Mouse (Mus musculus) CH12.LX (cell line): ENCODE measurements at regions not wholly inside any gene's neighbourhood (a gene's known extent, or its start where the extent isn't known, plus 50 kb on each side); places are given as distances from the start of the nearest gene placed in this dataset.

Source experiments
- DNase-seq: peaks from one replicate; pipeline ENCODE4 v3.0.0-alpha.2; 2013; ENCODE audit errors: extremely low read depth
- H3K27ac ChIP-seq: 2 replicates; pipeline ENCODE4 v1.5.1; 2012; ENCODE audit warnings: low read depth, mild to moderate bottlenecking, control low read depth, moderate library complexity; ENCODE audit not compliant: insufficient read depth
- H3K27me3 ChIP-seq: replicated peaks from 2 replicates; pipeline ENCODE3; 2012; ENCODE audit warnings: inconsistent platforms
- H3K36me3 ChIP-seq, 2 experiments: replicated peaks in 1 of 2; 2 replicates each; pipeline versions ENCODE3 to v1.6.1; 2012; ENCODE audit warnings: inconsistent platforms in 1 of 2, low read length in 1 of 2, mild to moderate bottlenecking in 1 of 2, mixed read lengths in 1 of 2, moderate library complexity in 1 of 2; ENCODE audit not compliant: control insufficient read depth in 1 of 2, insufficient read depth in 1 of 2
- H3K4me1 ChIP-seq, 2 experiments: 2 replicates each; pipeline ENCODE4 v1.6.1; 2012; ENCODE audit warnings: inconsistent platforms in 1 of 2, moderate library complexity in 1 of 2; ENCODE audit not compliant: insufficient read depth in 2 of 2, control insufficient read depth in 1 of 2
- H3K4me2 ChIP-seq: 2 replicates; pipeline ENCODE4 v1.6.1; 2012; ENCODE audit warnings: low read depth, mild to moderate bottlenecking, control low read depth; ENCODE audit not compliant: poor library complexity, insufficient read depth, severe bottlenecking
- H3K4me3 ChIP-seq, 3 experiments: fragments of 150-350 bp in 1 of 3; sonication (generic) in 1 of 3; replicated peaks in 1 of 3; 2 replicates each; pipeline versions ENCODE3 to v1.5.1; 2011 to 2012; ENCODE audit warnings: low read depth in 2 of 3, low read length in 2 of 3, mild to moderate bottlenecking in 2 of 3, moderate library complexity in 2 of 3, control low read depth in 1 of 3, improper control_type of control experiment in 1 of 3, inconsistent platforms in 1 of 3, mixed read lengths in 1 of 3; ENCODE audit not compliant: poor library complexity in 1 of 3
- H3K79me2 ChIP-seq: replicated peaks from 2 replicates; pipeline ENCODE4 v1.6.1; 2012; ENCODE audit warnings: mild to moderate bottlenecking, moderate library complexity; ENCODE audit not compliant: control insufficient read depth, poor library complexity, insufficient read depth, severe bottlenecking; ENCODE audit errors: extremely low read depth
- H3K9ac ChIP-seq: 2 replicates; pipeline ENCODE4 v1.6.1; 2012; ENCODE audit warnings: low read depth, mild to moderate bottlenecking, control low read depth, moderate library complexity; ENCODE audit not compliant: insufficient read depth
- H3K9me3 ChIP-seq: replicated peaks from 2 replicates; pipeline ENCODE3; 2012; ENCODE audit warnings: low read length, inconsistent platforms, mixed read lengths
- BHLHE40 ChIP-seq: IDR thresholded peaks from 2 replicates; pipeline ENCODE4 v1.6.1; 2011; ENCODE audit warnings: mild to moderate bottlenecking, low read depth, low read length, improper control_type of control experiment
- CHD2 ChIP-seq: IDR thresholded peaks from 2 replicates; pipeline ENCODE4 v1.6.1; 2011; ENCODE audit warnings: low read length, improper control_type of control experiment
- CTCF ChIP-seq, 2 experiments: IDR thresholded peaks in 1 of 2; conservative IDR thresholded peaks in 1 of 2; 2 replicates each; pipeline ENCODE4 v1.5.1; 2011 to 2012; ENCODE audit warnings: low read depth in 2 of 2, low read length in 2 of 2, improper control_type of control experiment in 1 of 2, inconsistent platforms in 1 of 2, mild to moderate bottlenecking in 1 of 2, moderate library complexity in 1 of 2
- E2F4 ChIP-seq: IDR thresholded peaks from 2 replicates; pipeline ENCODE4 v1.6.1; 2011; ENCODE audit warnings: low read depth, low read length, improper control_type of control experiment; ENCODE audit not compliant: insufficient replicate concordance
- ETS1 ChIP-seq: conservative IDR thresholded peaks from 2 replicates; pipeline ENCODE4 v1.6.1; 2012; ENCODE audit warnings: low read depth, mild to moderate bottlenecking, inconsistent platforms, low read length, improper control_type of control experiment, moderate library complexity
- GABPA ChIP-seq: IDR thresholded peaks from 2 replicates; pipeline ENCODE4 v1.6.1; 2012; ENCODE audit warnings: low read depth, low read length, improper control_type of control experiment, inconsistent platforms; ENCODE audit not compliant: insufficient replicate concordance
- JUN ChIP-seq: IDR thresholded peaks from 2 replicates; pipeline ENCODE4 v1.6.1; 2011; ENCODE audit warnings: low read depth, mild to moderate bottlenecking, low read length, improper control_type of control experiment, moderate library complexity; ENCODE audit not compliant: insufficient read depth
- KAT2A ChIP-seq: IDR thresholded peaks from 2 replicates; pipeline ENCODE4 v1.6.1; 2012; ENCODE audit warnings: low read length, improper control_type of control experiment, inconsistent platforms; ENCODE audit not compliant: insufficient replicate concordance
- MAFK ChIP-seq: IDR thresholded peaks from 2 replicates; pipeline ENCODE4 v1.6.1; 2011; ENCODE audit warnings: low read length, improper control_type of control experiment; ENCODE audit not compliant: insufficient replicate concordance
- MAX ChIP-seq: IDR thresholded peaks from 2 replicates; pipeline ENCODE4 v1.6.1; 2011; ENCODE audit warnings: low read length, improper control_type of control experiment
- MYC ChIP-seq: IDR thresholded peaks from 2 replicates; pipeline ENCODE4 v1.6.1; 2011; ENCODE audit warnings: low read depth, mild to moderate bottlenecking, improper control_type of control experiment, low read length
- NELFE ChIP-seq: IDR thresholded peaks from 2 replicates; pipeline ENCODE4 v1.6.1; 2011; ENCODE audit warnings: low read depth, low read length, improper control_type of control experiment
- NRF1 ChIP-seq: IDR thresholded peaks from 2 replicates; pipeline ENCODE4 v1.6.1; 2014; ENCODE audit warnings: low read depth, mild to moderate bottlenecking, inconsistent platforms, low read length, improper control_type of control experiment, moderate library complexity
- PAX5 ChIP-seq: IDR thresholded peaks from 2 replicates; pipeline ENCODE4 v1.6.1; 2012; ENCODE audit warnings: low read length, inconsistent platforms, mixed read lengths
- POLR2A ChIP-seq: IDR thresholded peaks from 2 replicates; pipeline ENCODE4 v1.6.1; 2011; ENCODE audit warnings: low read depth, mild to moderate bottlenecking, improper control_type of control experiment, low read length
- RAD21 ChIP-seq: IDR thresholded peaks from 2 replicates; pipeline ENCODE4 v1.6.1; 2011; ENCODE audit warnings: low read depth, mild to moderate bottlenecking, low read length, improper control_type of control experiment, moderate library complexity
- SIN3A ChIP-seq: IDR thresholded peaks from 2 replicates; pipeline ENCODE4 v1.6.1; 2012; ENCODE audit warnings: low read length, improper control_type of control experiment, inconsistent platforms
- SMC3 ChIP-seq: IDR thresholded peaks from 2 replicates; pipeline ENCODE4 v1.6.1; 2011; ENCODE audit warnings: low read depth, low read length, improper control_type of control experiment
- UBTF ChIP-seq: IDR thresholded peaks from 2 replicates; pipeline ENCODE4 v1.6.1; 2012; ENCODE audit warnings: low read depth, mild to moderate bottlenecking, inconsistent platforms, low read length, improper control_type of control experiment, moderate library complexity
- USF1 ChIP-seq: IDR thresholded peaks from 2 replicates; pipeline ENCODE4 v1.6.1; 2014; ENCODE audit warnings: low read depth, mild to moderate bottlenecking, inconsistent platforms, low read length, improper control_type of control experiment
- USF2 ChIP-seq: conservative IDR thresholded peaks from 2 replicates; pipeline ENCODE4 v1.6.1; 2011; ENCODE audit warnings: low read depth, low read length, improper control_type of control experiment
- ZC3H11A ChIP-seq: IDR thresholded peaks from 2 replicates; pipeline ENCODE4 v1.6.1; 2012; ENCODE audit warnings: low read depth, mild to moderate bottlenecking, inconsistent platforms, low read length, improper control_type of control experiment
- ZMIZ1 ChIP-seq: IDR thresholded peaks from 2 replicates; pipeline ENCODE4 v1.6.1; 2012; ENCODE audit warnings: low read depth, mild to moderate bottlenecking, inconsistent platforms, low read length, improper control_type of control experiment
- ZNF384 ChIP-seq: IDR thresholded peaks from 2 replicates; pipeline ENCODE4 v1.6.1; 2012; ENCODE audit warnings: low read depth, low read length, improper control_type of control experiment, inconsistent platforms
- dilution Hi-C: fragments of 300-500 bp; cut with MboI; formaldehyde crosslinking; loops from 2 replicates; pipeline ENCODE4 v1.14.3; 2020; ENCODE audit warnings: low sequenced_read_pairs; ENCODE audit not compliant: extremely low pct_unique_long_range_greater_than_20kb, extremely low pct_ligation_motif_present
- in situ Hi-C: fragments of 300-500 bp; cut with MboI; formaldehyde crosslinking; loops from 3 replicates; pipeline ENCODE4 v1.14.3; 2019; ENCODE audit warnings: low sequenced_read_pairs, low pct_ligation_motif_present, low pct_unique_long_range_greater_than_20kb, mixed read lengths

DNA sequence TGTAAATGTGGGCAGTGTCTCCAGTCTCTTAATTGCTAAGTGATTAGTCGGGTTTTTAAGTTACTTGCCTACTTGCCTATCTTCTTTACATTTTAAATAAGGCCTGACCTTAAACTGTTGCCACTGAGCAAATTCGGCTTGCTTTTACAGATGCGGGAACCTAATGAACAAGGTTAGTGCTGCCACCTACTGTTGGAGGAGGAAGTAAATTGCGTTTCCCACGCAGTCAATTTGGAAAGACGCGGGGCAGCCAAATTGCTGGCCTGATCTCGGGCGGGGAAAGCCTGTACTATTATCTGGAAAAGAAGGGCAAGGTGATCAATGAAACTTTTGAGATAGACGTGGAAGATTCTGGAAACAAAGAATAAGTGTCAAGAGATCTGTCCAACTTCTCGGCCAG is 79.5 kb upstream of the Slc38a4 start:
- H3K27me3 ChIP-seq: no peaks in the 10 kb centered on the region
- peak; percentile 78 for DNase-seq
- TF ChIP-seq NRF1 (no peak), BHLHE40 (no peak), MAFK (no peak), JUN (no peak), POLR2A (no peak), USF2 (no peak), CHD2 (no peak), RAD21 (peak; percentile 92), ZC3H11A (peak; percentile 65), ZMIZ1 (no peak), SMC3 (peak; percentile 89), KAT2A (no peak), CTCF (conservative IDR thresholded peaks at IDR 0.05 in 1 of 2, IDR thresholded peaks at IDR 0.05 in 1 of 2; ENCODE audit: low read depth in 2 of 2, low read length in 2 of 2) (peak; percentile 54 to 93), USF1 (no peak), PAX5 (no peak), MYC (no peak), UBTF (no peak), GABPA (no peak), NELFE (no peak)
- dilution Hi-C loops: no loop called here
- H3K79me2 ChIP-seq: no peaks in the 10 kb centered on the region
- no peak overlapping the region for H3K4me3 ChIP-seq
- H3K27ac ChIP-seq: no peak overlapping the region
- H3K36me3 ChIP-seq: no peaks in the 10 kb centered on the region
- H3K9me3 ChIP-seq: peaks cover 16% of the 10 kb centered on the region
- H3K9ac ChIP-seq: no peak overlapping the region
- in situ Hi-C loops: loop anchor here (5.0 to 25.0 kb wide), 2 partner anchors 163 to 598 kb away; no protein-coding TSS in a partner anchor
- H3K4me1 ChIP-seq: peaks cover 0 to 10% of the 10 kb centered on the region in 2 experiments; a peak in 2 of 4 replicates
- peak overlapping the region; percentile 78 for H3K4me2 ChIP-seq

- no peaks in the 10 kb centered on the region for H3K79me2 ChIP-seq
- H3K27ac ChIP-seq: no peak overlapping the region
- no peaks in the 10 kb centered on the region for H3K9me3 ChIP-seq
- TF ChIP-seq E2F4: no peak
- no peak for TF ChIP-seq SMC3
- no peak for TF ChIP-seq SIN3A
- no peak for TF ChIP-seq GABPA
- no peak for TF ChIP-seq ETS1
- no peak for TF ChIP-seq ZNF384
- TF ChIP-seq MAX: no peak
- no peak for TF ChIP-seq NELFE
- H3K4me3 ChIP-seq: no peak overlapping the region
- DNase-seq: no peak
- H3K27me3 ChIP-seq: no peaks in the 10 kb centered on the region
- dilution Hi-C loops (no loop called here), in situ Hi-C loops (loop anchor here (25.0 kb wide), 1 partner anchor 590 kb away; no protein-coding TSS in a partner anchor)
- H3K36me3 ChIP-seq: peaks cover 0 to 2% of the 10 kb centered on the region in 2 experiments
- peaks cover 4 to 21% of the 10 kb centered on the region in 2 experiments; a peak in 3 of 4 replicates for H3K4me1 ChIP-seq
- no peak overlapping the region for H3K9ac ChIP-seq
- H3K4me2 ChIP-seq: no peak overlapping the region
Measured at GRCm38 (mm10) chr15:97127771-97128170, 72.0 kb upstream of the Slc38a4 start.
